Mouse (Mus musculus): ENCODE results near the gene Gen1. TPM values are rescaled to one million over a fixed set of nuclear protein-coding genes. Genes with fewer than 3 reads are reported as not detected.

The Gen1 gene
- polyA plus RNA-seq, 1 experiment from 2014 or later: 3.9 TPM

DNA sequence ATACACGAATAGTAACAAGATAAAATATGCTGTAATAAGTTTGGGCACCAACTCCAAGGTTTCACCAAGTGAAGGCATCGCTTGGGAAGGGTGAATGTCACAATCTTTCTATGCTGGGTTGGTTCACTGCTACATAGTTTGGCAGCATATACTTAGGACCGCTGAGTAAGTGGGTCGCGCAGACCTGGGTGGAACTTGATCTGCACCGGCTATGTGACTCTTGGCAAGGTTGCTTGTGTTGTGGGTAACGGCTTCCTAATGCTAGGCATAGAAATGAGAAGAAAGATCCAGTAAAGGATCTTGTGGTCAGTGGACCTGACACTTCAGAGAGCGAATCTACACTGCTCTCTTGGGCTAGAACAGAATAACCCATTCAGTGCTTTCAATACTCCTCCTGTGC lies 63.1 kb downstream of the Gen1 start:
- H3K4me3 ChIP-seq: no peak overlapping the region
- no peak overlapping the region for H3K4me2 ChIP-seq (replicated peaks)
- H3K9me3 ChIP-seq: no peaks in the 10 kb centered on the region
- no peak for ATAC-seq (replicated peaks)
- H3K27ac ChIP-seq (replicated peaks): no peak overlapping the region
- H3K4me1 ChIP-seq: no peaks in the 10 kb centered on the region
- 90% methylated on average over 8 of the region's 8 CpGs for WGBS
- no peaks in the 10 kb centered on the region for H3K27me3 ChIP-seq
- H3K9ac ChIP-seq (replicated peaks): no peak overlapping the region
- H3K36me3 ChIP-seq: no peaks in the 10 kb centered on the region

DNA sequence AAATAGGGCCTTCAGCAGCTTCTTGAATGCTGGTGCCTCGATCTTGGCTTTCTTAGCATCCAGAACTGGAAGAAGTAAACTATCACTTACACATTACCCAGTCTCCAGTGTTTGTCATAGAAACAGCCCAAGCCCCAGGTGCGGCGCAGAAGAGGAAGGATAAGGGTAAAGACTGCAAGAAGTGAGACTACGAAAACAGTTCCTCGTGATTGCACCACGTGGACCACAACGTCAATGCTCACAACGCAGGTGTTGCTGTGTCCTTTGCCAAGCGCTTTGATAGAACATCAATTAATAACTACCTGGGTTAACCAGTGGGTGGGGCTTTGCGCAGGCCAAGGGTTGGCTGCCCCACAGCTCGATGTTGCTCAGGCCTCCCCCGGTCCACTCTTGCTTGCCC lies 64.9 kb downstream of the Gen1 start:
- no peak for ATAC-seq (replicated peaks)
- Histone ChIP-seq H3K4me2 (replicated peaks) (no peak overlapping the region), H3K4me3 (no peak overlapping the region), H3K9ac (replicated peaks) (no peak overlapping the region), H3K4me1 (no peaks in the 10 kb centered on the region), H3K27ac (replicated peaks) (no peak overlapping the region), H3K9me3 (no peaks in the 10 kb centered on the region), H3K36me3 (no peaks in the 10 kb centered on the region), H3K27me3 (no peaks in the 10 kb centered on the region)
- 97% methylated on average over 12 of the region's 12 CpGs for WGBS

DNA sequence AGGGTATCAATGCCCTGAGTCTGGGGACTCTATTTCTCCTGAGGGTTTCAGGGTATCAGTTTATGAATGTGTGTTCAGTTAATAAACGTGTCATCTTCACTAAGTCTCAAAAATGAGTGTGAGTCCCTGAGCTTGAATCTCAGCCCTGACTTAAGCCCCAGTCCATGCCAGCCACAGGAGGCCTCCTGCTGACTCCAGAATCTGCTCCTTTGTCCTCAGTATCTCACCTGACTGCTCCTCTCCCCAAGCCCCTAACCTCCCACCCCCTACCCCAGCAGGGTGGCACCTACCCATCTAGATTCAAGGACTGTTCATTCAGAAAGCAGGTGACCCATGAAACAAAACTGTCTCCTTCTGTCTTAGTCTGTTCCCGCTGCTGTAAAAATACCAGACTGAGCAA lies 67.0 kb downstream of the Gen1 start:
- H3K36me3 ChIP-seq: no peaks in the 10 kb centered on the region
- WGBS: 25% methylated on average over 2 of the region's 2 CpGs
- H3K9me3 ChIP-seq: no peaks in the 10 kb centered on the region
- H3K27ac ChIP-seq (replicated peaks): no peak overlapping the region
- no peak overlapping the region for H3K4me3 ChIP-seq
- no peaks in the 10 kb centered on the region for H3K27me3 ChIP-seq
- no peak for ATAC-seq (replicated peaks)
- H3K4me1 ChIP-seq: no peaks in the 10 kb centered on the region
- no peak overlapping the region for H3K4me2 ChIP-seq (replicated peaks)
- H3K9ac ChIP-seq (replicated peaks): no peak overlapping the region

DNA sequence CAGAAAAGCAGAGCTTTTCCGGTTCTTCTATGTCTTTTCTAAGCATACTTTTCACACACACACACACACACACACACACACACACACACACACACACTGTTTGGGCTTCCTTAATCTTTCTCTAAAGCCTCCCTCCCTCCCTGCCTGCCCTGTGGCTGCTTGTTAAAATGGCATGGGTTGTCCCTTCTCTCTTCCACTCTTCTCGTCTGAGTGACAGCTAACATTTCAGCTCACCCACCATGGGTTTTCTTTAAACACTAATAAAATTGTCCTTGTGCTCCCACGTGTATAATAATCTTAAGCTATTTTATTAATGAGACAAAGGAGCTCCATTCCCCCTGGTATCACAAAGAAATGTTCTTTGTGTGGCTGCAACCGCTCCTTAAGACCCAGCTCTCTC lies 67.6 kb downstream of the Gen1 start:
- Histone ChIP-seq H3K9ac (replicated peaks) (no peak overlapping the region), H3K27ac (replicated peaks) (no peak overlapping the region), H3K27me3 (no peaks in the 10 kb centered on the region), H3K4me3 (no peak overlapping the region), H3K36me3 (no peaks in the 10 kb centered on the region), H3K4me1 (no peaks in the 10 kb centered on the region), H3K4me2 (replicated peaks) (no peak overlapping the region), H3K9me3 (no peaks in the 10 kb centered on the region)
- 0 out of 2 replicates have a peak, but pooled peaks have one; percentile 29 for ATAC-seq (replicated peaks)
- 8% methylated on average over 4 of the region's 4 CpGs for WGBS

DNA sequence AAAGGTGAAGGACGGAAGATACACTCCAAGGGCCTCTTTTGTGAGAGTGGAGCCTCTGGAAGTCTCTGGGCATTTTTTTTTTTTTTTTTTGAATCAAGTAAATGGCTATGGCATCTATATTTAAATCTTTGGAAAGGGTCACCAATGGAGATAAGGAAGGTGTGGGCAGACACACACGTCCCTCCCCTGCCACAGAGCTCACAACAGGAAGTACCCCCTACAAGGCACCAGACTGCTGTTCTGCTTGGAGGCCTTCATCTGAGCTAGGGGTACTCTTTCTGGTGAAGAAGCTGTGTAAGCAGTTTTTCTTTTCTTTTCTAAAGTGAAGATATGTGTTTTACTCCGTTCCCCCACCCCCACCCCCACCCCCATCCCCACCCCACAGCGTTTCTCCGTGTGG lies 68.8 kb downstream of the Gen1 start:
- Histone ChIP-seq H3K4me2 (replicated peaks) (peak overlapping the region; percentile 30; the same call in 1 of the 2 replicates), H3K27me3 (no peaks in the 10 kb centered on the region), H3K4me3 (no peak overlapping the region), H3K27ac (replicated peaks) (no peak overlapping the region), H3K4me1 (no peaks in the 10 kb centered on the region), H3K9ac (replicated peaks) (no peak overlapping the region), H3K9me3 (no peaks in the 10 kb centered on the region), H3K36me3 (no peaks in the 10 kb centered on the region)
- 54% methylated on average over 5 of the region's 5 CpGs for WGBS
- ATAC-seq (replicated peaks): peak; percentile 27; the same call in 1 of the 2 replicates

DNA sequence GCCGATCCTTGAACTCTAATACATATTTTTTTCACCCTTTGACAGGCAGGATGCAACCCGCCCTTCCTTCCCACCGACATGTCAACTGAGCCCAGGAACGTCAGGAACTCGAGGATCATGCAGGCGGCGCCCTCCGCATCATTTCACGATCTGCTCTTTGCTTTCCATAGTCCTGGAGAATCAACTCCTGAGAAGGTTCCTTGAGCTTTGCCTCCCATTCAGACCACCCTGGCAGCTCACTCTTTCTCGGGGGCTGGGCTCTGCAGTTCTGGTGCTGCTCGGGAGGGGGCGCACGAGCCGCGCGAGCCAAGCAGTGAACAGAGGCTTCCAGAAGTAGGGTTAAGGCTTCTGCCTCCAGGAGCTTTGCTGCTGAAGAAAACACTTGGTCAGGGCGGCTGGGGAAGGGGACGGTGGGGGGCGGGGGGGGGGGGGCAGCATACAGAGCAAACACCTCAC lies 69.4 kb downstream of the Gen1 start:
- peak; percentile 80 for ATAC-seq (replicated peaks)
- no peaks in the 10 kb centered on the region for H3K9me3 ChIP-seq

DNA sequence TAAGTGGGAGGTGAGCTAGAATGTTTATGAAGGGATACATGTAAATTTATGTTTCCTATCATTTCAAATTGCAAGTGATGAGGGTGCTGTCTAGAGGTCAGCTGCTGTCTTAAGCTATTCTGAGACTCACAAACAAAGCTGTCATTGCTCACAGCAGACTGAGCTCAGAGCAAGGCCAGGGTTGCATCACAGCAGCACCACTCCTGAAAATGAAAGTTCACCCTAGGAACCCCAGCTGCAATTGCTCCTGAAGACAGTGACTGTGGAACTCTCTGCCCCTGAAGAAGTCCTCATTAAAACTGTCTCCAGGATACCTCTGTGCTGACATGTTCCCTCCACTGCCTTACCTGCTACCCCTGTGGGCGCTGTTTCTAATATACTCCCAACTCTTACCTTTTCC lies 70.6 kb downstream of the Gen1 start:
- H3K4me3 ChIP-seq: no peak overlapping the region
- no peaks in the 10 kb centered on the region for H3K27me3 ChIP-seq
- H3K4me2 ChIP-seq (replicated peaks): no peak overlapping the region
- WGBS: 87% methylated on average over 1 of the region's 1 CpGs
- H3K36me3 ChIP-seq: no peaks in the 10 kb centered on the region
- H3K9ac ChIP-seq (replicated peaks): no peak overlapping the region
- no peak overlapping the region for H3K27ac ChIP-seq (replicated peaks)
- no peaks in the 10 kb centered on the region for H3K9me3 ChIP-seq
- H3K4me1 ChIP-seq: no peaks in the 10 kb centered on the region
- no peak for ATAC-seq (replicated peaks)

More for the DNA sequence above, 69.4 kb downstream of the Gen1 start:
- H3K9ac ChIP-seq (replicated peaks): no peak overlapping the region
- no peaks in the 10 kb centered on the region for H3K4me1 ChIP-seq
- peak overlapping the region; percentile 3; the same call in 1 of the 2 replicates for H3K4me3 ChIP-seq
- no peaks in the 10 kb centered on the region for H3K36me3 ChIP-seq
- H3K27me3 ChIP-seq: no peaks in the 10 kb centered on the region
- H3K4me2 ChIP-seq (replicated peaks): peak overlapping the region; percentile 30
- WGBS: 10% methylated on average over 18 of the region's 19 CpGs
- H3K27ac ChIP-seq (replicated peaks): no peak overlapping the region

Small RNA genes lying within 50 kb of the gene (microRNA-seq; reads per million reads assigned to microRNA genes)
- gene Mir7675: not detected

Other genes with a start within 250 kb of the Gen1 start
- gene Kcns3, start 114.7 kb downstream of the Gen1 start, polyA plus RNA-seq (2015; fragmentation: Nextera tagmentation; extraction: Ambion mirVana): 0.28 and 0.39 TPM in 2 replicates
- not detected in 2 replicates for gene Msgn1, start 56.8 kb downstream of the Gen1 start, polyA plus RNA-seq (2015; fragmentation: Nextera tagmentation; extraction: Ambion mirVana)
- gene Smc6, start 85 bp upstream of the Gen1 start, polyA plus RNA-seq (2015; fragmentation: Nextera tagmentation; extraction: Ambion mirVana): 118 and 128 TPM in 2 replicates
- 13.1 and 16.6 TPM in 2 replicates for gene Vsnl1, start 170.8 kb upstream of the Gen1 start, polyA plus RNA-seq (2015; fragmentation: Nextera tagmentation; extraction: Ambion mirVana)
- gene Rad51ap2, start 190.3 kb upstream of the Gen1 start, polyA plus RNA-seq (2015; fragmentation: Nextera tagmentation; extraction: Ambion mirVana): 0.31 and 0.33 TPM in 2 replicates

Measured in forebrain, embryonic 15.5 days (tissue).